Mouse (Mus musculus): Measurements from ENCODE around the gene Trp53bp2.

The Trp53bp2 gene

GRCm38 (mm10) chr1:182460291-182461244 lies 51.6 kb downstream of the Trp53bp2 start:
- DNase-seq (ENCODE audit: low spot score in 2 of 2) = no peak

- DNase-seq (ENCODE audit: low spot score in 2 of 2) = no peak
These were observed 52.3 kb downstream of the Trp53bp2 start for GRCm38 (mm10) chr1:182461261-182461660.

- peak in 1 of 2 experiments; percentile 36 for DNase-seq (ENCODE audit: low spot score in 2 of 2)
These were observed 52.8 kb downstream of the Trp53bp2 start for GRCm38 (mm10) chr1:182461813-182462212.

GRCm38 (mm10) chr1:182465309-182465708 lies 56.3 kb downstream of the Trp53bp2 start:
- no peak for DNase-seq (ENCODE audit: low spot score in 2 of 2)

GRCm38 (mm10) chr1:182465978-182466377 lies 57.0 kb downstream of the Trp53bp2 start:
- DNase-seq (ENCODE audit: low spot score in 2 of 2) = no peak

- peak; percentile 58 to 72 for DNase-seq (ENCODE audit: low spot score in 2 of 2)
These were observed 66.2 kb downstream of the Trp53bp2 start for GRCm38 (mm10) chr1:182475005-182475796.

GRCm38 (mm10) chr1:182478935-182479334 lies 70.0 kb downstream of the Trp53bp2 start:
- no peak for DNase-seq (ENCODE audit: low spot score in 2 of 2)

GRCm38 (mm10) chr1:182481138-182481537 lies 72.2 kb downstream of the Trp53bp2 start:
- DNase-seq (ENCODE audit: low spot score in 2 of 2) = no peak

- DNase-seq (ENCODE audit: low spot score in 2 of 2) = no peak
These were observed 72.8 kb downstream of the Trp53bp2 start for GRCm38 (mm10) chr1:182481646-182482295.

GRCm38 (mm10) chr1:182482991-182483909 lies 74.3 kb downstream of the Trp53bp2 start:
- no peak for DNase-seq (ENCODE audit: low spot score in 2 of 2)

GRCm38 (mm10) chr1:182483910-182484274 lies 74.9 kb downstream of the Trp53bp2 start:
- peak in 1 of 2 experiments; percentile 39 for DNase-seq (ENCODE audit: low spot score in 2 of 2)

- no peak for DNase-seq (ENCODE audit: low spot score in 2 of 2)
These were observed 79.5 kb downstream of the Trp53bp2 start for GRCm38 (mm10) chr1:182488503-182488902.

GRCm38 (mm10) chr1:182489803-182490452 lies 81.0 kb downstream of the Trp53bp2 start:
- peak; percentile 90 to 95 for DNase-seq (ENCODE audit: low spot score in 2 of 2)

GRCm38 (mm10) chr1:182490568-182490967 lies 81.6 kb downstream of the Trp53bp2 start:
- no peak for DNase-seq (ENCODE audit: low spot score in 2 of 2)

- DNase-seq (ENCODE audit: low spot score in 2 of 2) = no peak
These were observed 82.9 kb downstream of the Trp53bp2 start for GRCm38 (mm10) chr1:182491839-182492238.

GRCm38 (mm10) chr1:182494285-182495145 lies 85.5 kb downstream of the Trp53bp2 start:
- DNase-seq (ENCODE audit: low spot score in 2 of 2) = no peak

- DNase-seq (ENCODE audit: low spot score in 2 of 2) = no peak
These were observed 87.7 kb downstream of the Trp53bp2 start for GRCm38 (mm10) chr1:182496685-182497084.

- no peak for DNase-seq (ENCODE audit: low spot score in 2 of 2)
These were observed 88.8 kb downstream of the Trp53bp2 start for GRCm38 (mm10) chr1:182497736-182498135.

- DNase-seq (ENCODE audit: low spot score in 2 of 2) = no peak
These were observed 90.6 kb downstream of the Trp53bp2 start for GRCm38 (mm10) chr1:182499443-182500089.
